In the genomic region with DNA sequence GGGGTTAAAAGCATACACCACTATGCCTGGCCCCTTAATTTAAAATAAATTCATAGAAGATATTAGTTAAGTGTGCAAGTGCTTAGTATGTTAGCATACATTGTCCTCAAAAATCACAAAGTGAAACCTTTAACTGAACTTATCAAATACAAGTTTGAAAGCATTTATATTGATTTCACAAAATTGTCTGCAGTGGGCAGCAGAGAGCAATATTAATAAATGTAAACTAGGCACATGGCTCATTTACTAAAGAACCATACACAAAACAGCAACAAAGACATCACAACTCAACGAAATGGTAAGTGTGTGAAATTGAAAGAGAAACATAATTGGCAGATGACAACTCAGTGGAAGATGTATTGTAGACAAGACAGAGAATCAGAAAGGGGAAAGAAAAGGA, we compare ENCODE assay signal across 16 mouse cellular contexts. TPM values are rescaled to one million over a fixed set of nuclear protein-coding genes. Genes with fewer than 3 reads are reported as not detected.
A peak's percentile ranks its signal among the peaks of the same experiment; 100 is the strongest.
DNase-seq lines count a peak whose midpoint lies in the region; ATAC-seq and TF ChIP-seq lines count a peak whose summit lies in the region.
"Had no signal": no experiment of that assay in that cellular context is flagged by ENCODE, and none has a peak within 500 bp of the region (broad histone marks: within the 10 kb centered on the region; RNA-seq: fewer than 3 reads in every experiment).

No protein-coding gene starts in this region.

- H3K27ac ChIP-seq in kidney, postnatal 0 days, result no peak overlapping the region
- H3K27ac ChIP-seq: embryonic facial prominence, embryonic 15.5 days; forebrain, embryonic 15.5 days; heart, embryonic 15.5 days; hindbrain, embryonic 14.5 days; liver, embryonic 15.5 days had no signal

- H3K4me2 ChIP-seq in kidney, postnatal 0 days (ENCODE audit: low read length), result no peak overlapping the region
- H3K4me2 ChIP-seq: embryonic facial prominence, embryonic 15.5 days; forebrain, embryonic 15.5 days; heart, embryonic 15.5 days; hindbrain, embryonic 14.5 days; liver, embryonic 15.5 days had no signal

- TF ChIP-seq CTCF in kidney, postnatal 0 days (IDR thresholded peaks at IDR 0.05; ENCODE audit: low read depth), result peak; percentile 55; the same call in 1 of the 2 replicates

- H3K36me3 ChIP-seq in kidney, postnatal 0 days (ENCODE audit: insufficient read depth, low read length), result no peaks in the 10 kb centered on the region
- H3K36me3 ChIP-seq: embryonic facial prominence, embryonic 15.5 days; forebrain, embryonic 15.5 days; heart, embryonic 15.5 days; liver, embryonic 15.5 days had no signal

- no peaks in the 10 kb centered on the region for H3K4me1 ChIP-seq in kidney, postnatal 0 days (replicated peaks; ENCODE audit: insufficient read depth, low read length)
- H3K4me1 ChIP-seq: embryonic facial prominence, embryonic 15.5 days; forebrain, embryonic 15.5 days; heart, embryonic 15.5 days had no signal

- no peaks in the 10 kb centered on the region for H3K27me3 ChIP-seq in kidney, postnatal 0 days (ENCODE audit: insufficient read depth, low read length)
- H3K27me3 ChIP-seq: embryonic facial prominence, embryonic 15.5 days; forebrain, embryonic 15.5 days; heart, embryonic 15.5 days; liver, embryonic 15.5 days had no signal

- no peak for ATAC-seq in kidney, postnatal 0 days (replicated peaks; ENCODE audit: low FRiP score, low read depth)
- ATAC-seq in CD4-positive, CD25-positive, alpha-beta regulatory T cell, adult 4 months, result peak; percentile 38
- ATAC-seq in megakaryocyte, adult 5-6 weeks (ENCODE audit: poor library complexity, severe bottlenecking), result 0 out of 2 replicates have a peak, but pooled peaks have one; percentile 23
- ATAC-seq: forebrain, embryonic 15.5 days had no signal

- peak; percentile 18 for DNase-seq in kidney, postnatal 0 days (ENCODE audit: low spot score)
- DNase-seq in kidney, postnatal 10 days, result no peak
- DNase-seq in 416B (ENCODE audit: low read depth), result peak; percentile 75
- no peak for DNase-seq in gastrocnemius, adult 8-10 months (ENCODE audit: low spot score in 2 of 2)
- DNase-seq in gastrocnemius, postnatal 4 days (ENCODE audit: low spot score in 2 of 2), result no peak
- DNase-seq: cerebellum, adult 11 months; gastrocnemius, postnatal 14 days had no signal

- 78% methylated on average over 1 of the region's 1 CpGs for WGBS in kidney, postnatal 0 days

- no peaks in the 10 kb centered on the region for H3K9me3 ChIP-seq in kidney, postnatal 0 days (replicated peaks; ENCODE audit: low read length)
- H3K9me3 ChIP-seq: embryonic facial prominence, embryonic 15.5 days; forebrain, embryonic 15.5 days; heart, embryonic 15.5 days; liver, embryonic 15.5 days had no signal

- H3K4me3 ChIP-seq in kidney, postnatal 0 days (replicated peaks; ENCODE audit: low read depth, low read length), result no peak overlapping the region
- H3K4me3 ChIP-seq: embryonic facial prominence, embryonic 15.5 days; forebrain, embryonic 15.5 days; heart, embryonic 15.5 days; liver, embryonic 15.5 days had no signal

- H3K9ac ChIP-seq in kidney, postnatal 0 days (ENCODE audit: low read depth, low read length), result no peak overlapping the region
- H3K9ac ChIP-seq: embryonic facial prominence, embryonic 15.5 days; forebrain, embryonic 15.5 days; heart, embryonic 15.5 days; hindbrain, embryonic 14.5 days; liver, embryonic 15.5 days had no signal

RNA-seq across cellular contexts. Expression of gene Cd200r1, which starts 3.7 kb away (rescaled TPM):
- polyA plus RNA-seq in kidney, postnatal 0 days (2015; fragmentation: Nextera tagmentation; extraction: Ambion mirVana), result 0.69 and 0.97 TPM in 2 replicates
- 10 to 100 TPM; 63.7 to 66.0 TPM for polyA plus RNA-seq in CD4-positive, CD25-positive, alpha-beta regulatory T cell, adult 4 months (2017; shearing (Covaris generic))
- 29.0 and 36.0 TPM in 2 replicates for total RNA-seq in megakaryocyte, adult 5-6 weeks (2015)
- 16.3 and 18.5 TPM in 2 replicates for total RNA-seq in megakaryocyte, adult 5-6 weeks (2017)
- under 1 TPM in 1 of 4 experiments, not detected in 3; 0.16 TPM for total RNA-seq in gastrocnemius, adult 8-10 months (2022)
- 1 to 10 TPM; 1.3 TPM for total RNA-seq in gastrocnemius, postnatal 4 days (2021)
- polyA plus RNA-seq: testis, adult 2 months had no signal

RNA-seq across cellular contexts. Expression of gene Gtpbp8, which starts 15.6 kb away (rescaled TPM):
- 30.5 and 30.6 TPM in 2 replicates for polyA plus RNA-seq in kidney, postnatal 0 days (2015; fragmentation: Nextera tagmentation; extraction: Ambion mirVana)
- 10 to 100 TPM; 36.4 to 41.7 TPM for polyA plus RNA-seq in CD4-positive, CD25-positive, alpha-beta regulatory T cell, adult 4 months (2017; shearing (Covaris generic))
- total RNA-seq in megakaryocyte, adult 5-6 weeks (2015), result 5.8 and 17.2 TPM in 2 replicates
- total RNA-seq in megakaryocyte, adult 5-6 weeks (2017), result 11.1 and 13.2 TPM in 2 replicates
- 1 to 10 TPM; 4.7 to 9.5 (median 6.7) TPM for total RNA-seq in gastrocnemius, adult 8-10 months (2022)
- total RNA-seq in gastrocnemius, postnatal 4 days (2021), result 10 to 100 TPM; 14.9 to 16.6 TPM

RNA-seq across cellular contexts. Expression of gene Nepro, which starts 37.7 kb away (rescaled TPM):
- polyA plus RNA-seq in kidney, postnatal 0 days (2015; fragmentation: Nextera tagmentation; extraction: Ambion mirVana), result 5.1 and 5.3 TPM in 2 replicates
- polyA plus RNA-seq in CD4-positive, CD25-positive, alpha-beta regulatory T cell, adult 4 months (2017; shearing (Covaris generic)), result 10 to 100 TPM in 1 of 2 experiments, 1 to 10 TPM in 1; 7.5 to 10.1 TPM
- total RNA-seq in megakaryocyte, adult 5-6 weeks (2015), result 8.6 and 11.2 TPM in 2 replicates
- 13.4 and 15.1 TPM in 2 replicates for total RNA-seq in megakaryocyte, adult 5-6 weeks (2017)
- total RNA-seq in gastrocnemius, adult 8-10 months (2022), result 1 to 10 TPM; 2.9 to 5.6 (median 3.3) TPM
- total RNA-seq in gastrocnemius, postnatal 4 days (2021), result 1 to 10 TPM; 5.8 to 6.6 TPM

RNA-seq across cellular contexts. Expression of gene Cd200r4, which starts 49.7 kb away (rescaled TPM):
- 0.07 and 0.18 TPM in 2 replicates for polyA plus RNA-seq in kidney, postnatal 0 days (2015; fragmentation: Nextera tagmentation; extraction: Ambion mirVana)
- polyA plus RNA-seq in CD4-positive, CD25-positive, alpha-beta regulatory T cell, adult 4 months (2017; shearing (Covaris generic)), result 1 to 10 TPM; 8.4 to 9.1 TPM
- total RNA-seq in megakaryocyte, adult 5-6 weeks (2015), result 6.8 and 8.2 TPM in 2 replicates
- 4.3 and 5.5 TPM in 2 replicates for total RNA-seq in megakaryocyte, adult 5-6 weeks (2017)
- not detected for total RNA-seq in gastrocnemius, adult 8-10 months (2022)
- total RNA-seq in gastrocnemius, postnatal 4 days (2021), result under 1 TPM; 0.15 to 0.29 TPM
- total RNA-seq: gastrocnemius, postnatal 14 days had no signal
- polyA plus RNA-seq: forebrain, embryonic 15.5 days; hindbrain, embryonic 14.5 days; kidney, embryonic 14.5 days; testis, adult 2 months had no signal

Comparison
In these comparisons a context has a peak if more than half of its experiments do, and no peak if none do; other contexts are left out.
1. DNase-seq: peak in kidney, postnatal 0 days (single experiment) and 416B (single experiment); none in kidney, postnatal 10 days (single experiment), gastrocnemius, adult 8-10 months (0 of 2) and gastrocnemius, postnatal 4 days (0 of 2).
2. RNA of gene Cd200r1, which starts 3.7 kb away (total RNA-seq): 16.3 to 36.0 TPM in megakaryocyte, adult 5-6 weeks; 1.3 TPM in gastrocnemius, postnatal 4 days and 0.16 TPM in gastrocnemius, adult 8-10 months; every median in the first group is over 4 times any median in the second.